ENCODE assay signal across 8 mouse cellular contexts in genomic region chr15:84105105-84105923, GRCm38 (mm10). TPM values are rescaled to one million over a fixed set of nuclear protein-coding genes. Genes with fewer than 3 reads are reported as not detected.
A peak's percentile ranks its signal among the peaks of the same experiment; 100 is the strongest.
DNase-seq lines count a peak whose midpoint lies in the region; ATAC-seq lines count a peak whose summit lies in the region.

Sult4a1 (minus strand) TSS chr15:84105754.

- peak within 1 kb of the TSS; percentile 53 for H3K4me3 ChIP-seq in kidney, embryonic 16.5 days (ENCODE audit: low read length)
- peak within 1 kb of the TSS; percentile 22; the same call in 1 of the 2 replicates for H3K4me3 ChIP-seq in brown adipose tissue, adult 24 weeks (ENCODE audit: insufficient read depth, low read depth, low read length)
- peak within 1 kb of the TSS; percentile 63 for H3K4me3 ChIP-seq in forebrain, embryonic 12.5 days (replicated peaks)
- peak within 1 kb of the TSS; percentile 62 for H3K4me3 ChIP-seq in midbrain, embryonic 13.5 days (replicated peaks)

- peaks cover 41% of the 10 kb centered on the region for H3K27me3 ChIP-seq in kidney, embryonic 16.5 days (ENCODE audit: insufficient read depth, low read length)
- H3K27me3 ChIP-seq in forebrain, embryonic 12.5 days = peaks cover 46% of the 10 kb centered on the region
- peaks cover 45% of the 10 kb centered on the region for H3K27me3 ChIP-seq in midbrain, embryonic 13.5 days

- H3K27ac ChIP-seq in kidney, embryonic 16.5 days (ENCODE audit: low read length) = no peak within 1 kb of the TSS
- no peak within 1 kb of the TSS for H3K27ac ChIP-seq in brown adipose tissue, adult 24 weeks (replicated peaks; ENCODE audit: low read depth, low read length)
- 0 out of 2 replicates have a peak within 1 kb of the TSS, but pooled peaks have one; percentile 19 for H3K27ac ChIP-seq in forebrain, embryonic 12.5 days
- no peak within 1 kb of the TSS for H3K27ac ChIP-seq in midbrain, embryonic 13.5 days

- H3K4me1 ChIP-seq in kidney, embryonic 16.5 days (ENCODE audit: insufficient read depth, low read length) = peaks cover 8% of the 10 kb centered on the region
- no peaks in the 10 kb centered on the region for H3K4me1 ChIP-seq in brown adipose tissue, adult 24 weeks (ENCODE audit: control insufficient read depth, insufficient read depth, insufficient read length, low read length)
- peaks cover 23% of the 10 kb centered on the region for H3K4me1 ChIP-seq in forebrain, embryonic 12.5 days
- peaks cover 26% of the 10 kb centered on the region for H3K4me1 ChIP-seq in midbrain, embryonic 13.5 days (replicated peaks)

- no peak for DNase-seq in kidney, postnatal 10 days
- peak; percentile 61 to 76 for DNase-seq in layer of hippocampus, postnatal 10 days (ENCODE audit: low spot score in 2 of 2)
- peak; percentile 21 for DNase-seq in testis, postnatal 14 days (ENCODE audit: low spot score)
- no peak for DNase-seq in lung, postnatal 10 days

- peak within 1 kb of the TSS; percentile 89 for H3K4me2 ChIP-seq in kidney, embryonic 16.5 days (replicated peaks; ENCODE audit: low read depth, low read length)
- peak within 1 kb of the TSS; percentile 91 for H3K4me2 ChIP-seq in forebrain, embryonic 12.5 days
- H3K4me2 ChIP-seq in midbrain, embryonic 13.5 days (replicated peaks) = peak within 1 kb of the TSS; percentile 79

- no peaks in the 10 kb centered on the region for H3K36me3 ChIP-seq in kidney, embryonic 16.5 days (ENCODE audit: insufficient read depth, low read length)
- H3K36me3 ChIP-seq in forebrain, embryonic 12.5 days (replicated peaks) = no peaks in the 10 kb centered on the region
- no peaks in the 10 kb centered on the region for H3K36me3 ChIP-seq in midbrain, embryonic 13.5 days

- 0 out of 2 replicates have a peak within 1 kb of the TSS, but pooled peaks have one; percentile 31 for H3K9ac ChIP-seq in kidney, embryonic 16.5 days (replicated peaks; ENCODE audit: low read length)
- H3K9ac ChIP-seq in forebrain, embryonic 12.5 days = peak within 1 kb of the TSS; percentile 56
- peak within 1 kb of the TSS; percentile 74 for H3K9ac ChIP-seq in midbrain, embryonic 13.5 days (replicated peaks)

- ATAC-seq in kidney, embryonic 16.5 days (ENCODE audit: low FRiP score, low TSS enrichment) = 0 out of 2 replicates have a peak, but pooled peaks have one; percentile 35
- peak; percentile 71 for ATAC-seq in forebrain, embryonic 12.5 days (ENCODE audit: low FRiP score)
- ATAC-seq in midbrain, embryonic 13.5 days = peak; percentile 75

- no peaks in the 10 kb centered on the region for H3K9me3 ChIP-seq in kidney, embryonic 16.5 days (ENCODE audit: low read length)
- H3K9me3 ChIP-seq in forebrain, embryonic 12.5 days = no peaks in the 10 kb centered on the region
- no peaks in the 10 kb centered on the region for H3K9me3 ChIP-seq in midbrain, embryonic 13.5 days

- 1% methylated on average over 70 of the region's 77 CpGs for WGBS in kidney, embryonic 16.5 days
- 1% methylated on average over 77 of the region's 77 CpGs for WGBS in forebrain, embryonic 12.5 days
- 2% methylated on average over 75 of the region's 77 CpGs for WGBS in midbrain, embryonic 13.5 days

RNA-seq across cellular contexts. Expression of gene Sult4a1, which starts in this region (rescaled TPM):
- 0.65 and 1.3 TPM in 2 replicates for polyA plus RNA-seq in kidney, embryonic 16.5 days (2015; fragmentation: Nextera tagmentation; extraction: Ambion mirVana)
- not detected in 2 replicates for polyA plus RNA-seq in brown adipose tissue, adult 24 weeks (2012; ENCODE audit: insufficient read depth, insufficient read length, missing spikeins)
- polyA plus RNA-seq in forebrain, embryonic 12.5 days (2016; fragmentation: Nextera tagmentation; extraction: Ambion mirVana) = 21.7 and 23.3 TPM in 2 replicates
- total RNA-seq in layer of hippocampus, postnatal 10 days (2021) = 100 to 1,000 TPM; 282 to 291 TPM
- 42.1 and 44.4 TPM in 2 replicates for polyA plus RNA-seq in midbrain, embryonic 13.5 days (2015; fragmentation: Nextera tagmentation; extraction: Ambion mirVana)

Comparison
In these comparisons a context has a peak if more than half of its experiments do, and no peak if none do; other contexts are left out.
1. DNase-seq: peak in layer of hippocampus, postnatal 10 days (2 of 2) and testis, postnatal 14 days (single experiment); none in kidney, postnatal 10 days (single experiment) and lung, postnatal 10 days (single experiment).
2. Peak in every context shown above with its lines, with median percentiles within 50 percentile points of each other: ATAC-seq, H3K4me2 ChIP-seq, H3K4me3 ChIP-seq and H3K9ac ChIP-seq.